Mouse (Mus musculus): ENCODE measurements around the gene Zhx3.

Zhx3 gene

DNA sequence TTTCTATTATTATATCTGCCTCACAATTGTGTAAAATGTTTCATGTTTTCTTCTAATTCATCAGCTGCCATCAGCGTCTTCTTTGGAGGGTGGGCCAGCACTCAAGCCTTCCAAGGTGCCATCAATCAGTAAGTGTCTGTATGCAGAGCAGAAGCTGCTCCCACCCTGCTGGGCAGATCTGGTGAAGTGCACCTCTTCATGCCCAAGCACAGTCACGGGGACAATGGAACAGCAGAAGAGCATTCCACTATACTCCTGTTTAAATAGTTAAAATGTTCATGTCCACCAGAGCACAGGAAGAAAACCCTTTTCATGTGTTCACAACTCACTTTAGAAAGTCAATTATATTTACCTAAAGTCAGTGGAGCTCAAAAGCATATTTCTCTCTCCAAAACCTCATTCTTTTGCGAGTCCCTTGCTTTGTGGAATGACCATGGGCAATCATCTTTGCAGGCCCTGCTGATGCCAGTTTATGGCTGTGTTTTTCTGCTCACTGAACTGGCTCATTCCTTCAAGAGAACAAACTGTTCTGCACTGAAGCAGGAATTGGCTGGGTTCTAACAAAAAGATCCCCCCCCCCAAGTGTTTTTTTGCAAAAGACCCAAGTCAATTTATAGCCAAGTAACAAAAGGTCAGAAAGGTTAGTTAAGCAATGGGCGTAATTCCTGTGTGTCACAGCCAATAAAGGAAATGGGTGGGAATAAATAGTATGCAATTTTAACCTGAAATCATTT is 67.8 kb downstream of the Zhx3 start:
- no peak for DNase-seq (ENCODE audit: low spot score in 2 of 2)

GRCm38 (mm10) chr2:160802326-160802725 is 70.5 kb downstream of the Zhx3 start:
- DNase-seq (ENCODE audit: low spot score in 2 of 2) = no peak

DNA sequence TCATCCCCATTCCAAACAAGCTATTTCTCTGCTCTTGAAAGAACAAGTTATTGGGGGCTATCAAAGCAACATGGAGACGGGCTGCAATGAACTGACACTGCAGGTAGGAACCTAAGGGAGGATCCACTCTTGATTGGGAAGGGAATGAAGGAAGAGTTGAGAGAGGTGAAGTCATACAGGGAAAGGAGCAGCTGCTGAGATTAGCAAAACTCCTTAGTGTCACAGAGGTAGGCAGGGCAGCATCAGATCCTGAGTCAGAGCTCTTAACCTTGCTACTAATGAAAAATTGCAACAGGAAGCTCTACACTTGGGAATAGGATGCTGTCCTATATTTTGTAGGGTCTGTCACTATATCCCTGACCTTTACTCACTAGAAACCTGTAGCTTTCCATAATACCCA is 71.8 kb downstream of the Zhx3 start:
- DNase-seq (ENCODE audit: low spot score in 2 of 2) = no peak

DNA sequence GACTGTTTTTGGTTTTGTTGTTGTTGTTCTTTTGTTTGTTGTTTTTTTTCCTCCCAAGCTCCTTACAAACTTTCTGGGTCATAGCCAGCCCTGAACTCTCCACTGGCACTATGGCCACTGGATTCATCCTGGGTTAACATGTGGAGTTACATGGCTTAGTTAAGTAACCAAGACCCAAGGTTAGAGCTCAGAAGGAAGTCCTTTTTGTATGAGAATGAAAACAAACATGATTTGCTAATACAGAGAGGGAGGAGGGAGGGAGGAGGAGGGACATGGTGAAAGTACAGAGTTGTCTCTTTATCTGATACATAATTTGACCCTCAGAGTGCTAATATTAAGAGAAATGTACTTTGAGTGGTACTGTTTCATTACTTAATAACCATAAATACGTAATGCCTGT is 74.6 kb downstream of the Zhx3 start:
- DNase-seq (ENCODE audit: low spot score in 2 of 2) = no peak

GRCm38 (mm10) chr2:160796973-160797372 is 75.8 kb downstream of the Zhx3 start:
- no peak for DNase-seq (ENCODE audit: low spot score in 2 of 2)

DNA sequence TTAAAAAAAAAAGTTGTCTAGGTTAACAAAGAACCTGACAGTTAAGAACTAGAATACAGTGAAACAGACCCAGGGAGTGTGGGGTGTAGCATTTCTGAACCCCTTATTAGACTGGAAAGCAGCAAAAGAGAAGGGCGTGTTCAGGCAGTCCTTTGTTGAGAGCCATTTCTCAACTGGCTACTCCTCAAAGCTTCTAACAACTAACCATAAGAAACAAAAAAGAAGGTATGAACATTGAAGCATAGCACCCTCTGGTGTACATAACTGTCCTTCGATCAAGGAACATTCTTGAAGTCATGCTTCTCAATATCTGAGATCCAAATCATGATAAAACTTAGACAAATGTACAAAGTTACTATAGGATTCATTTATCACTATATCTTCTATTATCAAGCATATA is 79.7 kb downstream of the Zhx3 start:
- DNase-seq (ENCODE audit: low spot score in 2 of 2) = no peak

DNA sequence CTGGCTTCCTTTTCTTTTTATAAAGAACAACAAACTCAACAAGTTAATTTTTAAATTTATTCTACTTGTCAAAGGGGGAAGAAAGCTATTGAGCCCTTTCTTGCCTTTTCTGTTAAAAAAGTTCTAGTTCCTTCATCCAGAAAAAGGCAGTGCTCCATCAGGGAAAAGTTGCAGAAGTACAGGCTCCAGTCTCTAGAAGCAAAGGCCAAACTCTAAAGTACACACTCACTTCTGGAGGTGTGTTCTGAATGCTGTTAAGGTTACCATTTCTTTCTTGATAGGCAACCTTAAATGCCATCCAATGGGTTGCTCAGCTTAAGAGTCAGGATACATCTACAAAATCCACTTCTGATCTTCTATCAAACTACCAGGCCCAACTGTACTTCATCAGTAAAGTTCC is 83.1 kb downstream of the Zhx3 start:
- no peak for DNase-seq (ENCODE audit: low spot score in 2 of 2)

- DNase-seq (ENCODE audit: low spot score in 2 of 2) = no peak
These were observed 83.8 kb downstream of the Zhx3 start for GRCm38 (mm10) chr2:160789046-160789445.

- DNase-seq (ENCODE audit: low spot score in 2 of 2) = no peak
These were observed 86.5 kb downstream of the Zhx3 start for GRCm38 (mm10) chr2:160786333-160786732.

DNA sequence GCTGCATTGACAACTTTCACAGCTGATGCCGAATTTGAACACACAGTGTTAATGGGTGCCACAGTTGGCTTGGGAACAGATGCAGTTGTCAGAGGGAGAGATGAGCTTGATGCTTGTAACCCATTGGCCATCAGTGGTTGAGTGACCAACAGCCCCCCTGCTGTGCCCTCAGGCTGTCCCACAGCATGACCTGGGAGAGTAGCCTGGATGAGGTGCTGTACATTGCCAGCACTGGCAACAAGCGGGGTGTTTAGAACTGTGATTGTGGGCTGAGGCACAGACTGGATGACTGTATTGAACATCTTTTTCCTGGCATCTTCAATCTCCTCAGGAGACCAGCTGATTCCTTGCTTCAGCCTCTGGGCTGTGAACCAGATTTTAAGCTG is 92.0 kb downstream of the Zhx3 start:
- DNase-seq (ENCODE audit: low spot score in 2 of 2) = no peak

GRCm38 (mm10) chr2:160780154-160780833 is 92.5 kb downstream of the Zhx3 start:
- no peak for DNase-seq (ENCODE audit: low spot score in 2 of 2)

DNA sequence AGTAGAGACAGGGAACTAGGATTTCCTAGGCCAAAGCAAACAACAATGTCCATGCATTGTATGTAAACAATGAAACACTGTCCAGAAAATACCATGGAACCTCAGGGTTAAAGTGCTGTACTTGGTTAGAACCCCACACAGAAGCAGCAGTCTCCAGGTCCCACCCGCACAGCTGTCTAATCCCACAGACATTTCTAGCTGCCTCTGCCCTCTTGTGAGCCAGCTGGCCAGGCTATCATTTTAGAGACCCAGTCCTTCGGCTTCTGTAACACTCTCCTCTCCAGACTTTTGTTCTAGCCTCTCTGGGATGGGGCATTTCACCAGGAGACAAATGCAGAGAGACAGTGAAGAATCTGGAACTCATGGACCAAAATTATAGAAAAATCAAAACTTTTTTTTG is 94.8 kb downstream of the Zhx3 start:
- DNase-seq (ENCODE audit: low spot score in 2 of 2) = no peak

GRCm38 (mm10) chr2:160771325-160772276 is 101.2 kb downstream of the Zhx3 start:
- no peak for DNase-seq (ENCODE audit: low spot score in 2 of 2)

- DNase-seq (ENCODE audit: low spot score in 2 of 2) = no peak
These were observed 101.9 kb downstream of the Zhx3 start for GRCm38 (mm10) chr2:160770871-160771270.

DNA sequence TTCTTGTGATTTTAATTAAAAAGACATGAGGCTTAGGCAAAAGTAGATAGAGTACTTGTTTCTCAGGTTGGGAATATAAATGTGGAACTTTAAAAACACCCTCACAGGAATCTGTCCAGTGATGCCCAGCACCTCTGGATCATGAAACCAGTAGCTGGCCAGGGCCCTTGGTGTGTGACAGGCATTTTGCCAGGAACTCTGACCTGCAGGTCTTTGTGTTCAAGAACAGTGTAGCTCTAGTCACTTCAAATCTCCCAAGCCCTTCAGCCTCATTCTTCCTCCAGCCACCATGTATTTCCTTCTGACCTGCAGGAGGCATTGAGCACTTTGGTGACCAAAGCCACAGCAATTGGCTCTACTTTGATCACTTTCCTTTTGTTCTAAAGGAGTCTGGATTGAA is 102.4 kb downstream of the Zhx3 start:
- DNase-seq (ENCODE audit: low spot score in 2 of 2) = no peak

DNA sequence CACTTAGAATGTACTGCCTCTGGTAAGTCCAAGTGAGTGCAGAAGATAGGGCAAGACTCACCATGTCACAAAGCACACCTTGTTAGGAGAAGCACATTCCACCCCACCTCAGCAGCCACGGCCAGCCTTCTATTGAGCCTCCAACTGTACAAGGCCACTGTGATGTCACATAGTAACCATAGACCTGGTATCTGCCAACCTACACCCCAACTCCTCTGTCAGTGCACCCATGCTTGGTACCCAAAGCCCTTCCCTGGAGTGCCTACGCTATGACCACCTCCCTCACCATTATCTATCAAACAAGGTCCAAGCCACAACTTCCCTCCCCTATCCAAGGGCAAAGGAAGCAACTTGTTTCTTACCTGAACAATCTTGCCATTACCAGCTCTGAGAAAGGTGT is 103.8 kb downstream of the Zhx3 start:
- DNase-seq (ENCODE audit: low spot score in 2 of 2) = no peak

GRCm38 (mm10) chr2:160768097-160768695 is 104.6 kb downstream of the Zhx3 start:
- no peak for DNase-seq (ENCODE audit: low spot score in 2 of 2)

DNA sequence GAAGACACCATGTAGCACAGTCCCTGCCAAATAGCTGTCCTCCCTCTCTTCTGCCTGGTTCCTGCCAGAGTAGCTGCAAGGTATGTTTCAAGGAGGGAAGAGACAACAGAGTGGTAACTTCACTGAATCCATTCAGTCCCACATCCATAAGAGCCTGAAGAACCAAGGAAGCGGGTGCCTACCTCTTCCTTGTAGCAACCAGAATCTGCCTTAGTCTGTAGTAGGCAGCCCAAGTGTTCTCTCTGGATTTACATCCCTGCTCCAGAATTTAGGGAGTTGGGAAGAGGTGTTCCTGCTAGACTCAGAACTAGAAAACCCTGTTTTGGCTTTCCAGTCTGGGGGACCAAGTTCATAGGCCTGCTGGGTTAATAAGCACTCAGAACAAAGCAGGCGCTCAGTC is 105.6 kb downstream of the Zhx3 start:
- no peak for DNase-seq (ENCODE audit: low spot score in 2 of 2)

DNA sequence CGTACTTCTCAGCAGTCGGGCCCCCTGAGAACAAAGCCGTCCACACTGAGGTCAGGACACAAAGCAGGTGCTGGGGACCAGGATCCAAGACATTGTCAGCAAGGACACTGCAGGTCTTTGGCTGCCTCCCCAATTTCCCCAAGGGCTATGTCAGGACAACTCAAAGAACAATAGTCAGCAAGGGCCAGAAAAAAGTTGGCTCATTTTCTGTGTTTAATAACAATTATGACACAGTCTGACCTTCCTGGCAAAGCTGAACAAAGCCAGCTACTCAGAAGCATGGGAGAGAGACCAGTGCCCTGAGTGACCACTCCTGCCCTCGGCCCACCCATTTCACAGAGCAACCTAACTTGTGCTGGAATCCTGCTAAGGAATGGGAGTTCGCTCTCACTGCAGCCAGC is 106.4 kb downstream of the Zhx3 start:
- DNase-seq (ENCODE audit: low spot score in 2 of 2) = peak in 1 of 2 experiments; percentile 11

- DNase-seq (ENCODE audit: low spot score in 2 of 2) = peak in 1 of 2 experiments; percentile 7
These were observed 107.7 kb downstream of the Zhx3 start for GRCm38 (mm10) chr2:160765096-160765495.

DNA sequence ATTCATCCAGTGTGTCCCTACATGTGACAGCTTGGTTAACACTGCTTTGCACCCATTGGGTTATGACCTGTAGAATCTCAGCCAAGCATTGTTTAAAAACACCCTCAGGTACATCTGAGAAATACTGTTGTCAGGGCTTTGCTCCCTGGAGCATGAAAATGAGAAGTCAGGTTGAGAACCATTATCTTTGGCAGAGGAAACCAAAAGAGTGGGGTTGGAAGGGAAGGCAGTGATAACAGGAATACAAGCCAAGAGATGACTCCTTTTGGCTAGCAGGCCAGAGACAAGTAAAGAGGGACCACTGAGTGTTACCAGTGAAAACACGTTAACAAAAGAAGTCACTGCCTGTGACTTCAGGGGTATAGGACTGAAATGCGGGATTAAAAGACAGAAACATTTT is 108.4 kb downstream of the Zhx3 start:
- peak in 1 of 2 experiments; percentile 5 for DNase-seq (ENCODE audit: low spot score in 2 of 2)

DNA sequence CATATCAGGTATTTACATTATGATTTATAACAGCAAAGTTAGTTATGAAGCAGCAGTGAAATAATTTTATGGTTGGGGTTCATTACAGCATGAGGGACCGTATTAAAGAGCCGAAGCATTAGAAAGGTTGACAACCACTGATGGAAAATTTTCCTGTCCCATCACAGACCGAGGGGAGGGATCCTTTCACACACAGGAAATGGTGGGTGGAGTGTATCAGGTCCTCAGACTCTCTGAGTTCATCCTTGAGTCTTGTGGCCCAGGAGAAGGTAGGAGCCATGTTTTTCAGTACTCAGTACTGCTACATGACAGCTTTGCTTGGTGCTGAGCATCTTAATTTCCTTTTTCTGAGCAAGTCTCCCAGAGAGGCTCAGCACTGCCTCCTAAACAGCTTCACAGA is 109.0 kb downstream of the Zhx3 start:
- peak in 1 of 2 experiments; percentile 3 for DNase-seq (ENCODE audit: low spot score in 2 of 2)

Data from spleen, postnatal 10 days (tissue).